Mouse (Mus musculus): Measurements from ENCODE around the gene Zgrf1. TPM values are rescaled to one million over a fixed set of nuclear protein-coding genes. Genes with fewer than 3 reads are reported as not detected.

Gene Zgrf1
- total RNA-seq (2014; rRNA removed) (2.0 and 3.3 TPM in 2 replicates), polyA plus RNA-seq (2015; fragmentation: Nextera tagmentation; extraction: Ambion mirVana) (1.3 and 1.9 TPM in 2 replicates)

- Histone ChIP-seq H3K4me2 (ENCODE audit: low read depth, low read length, poor library complexity, severe bottlenecking) (peak within 1 kb of the TSS; percentile 86), H3K27ac (ENCODE audit: low read depth, low read length) (peak within 1 kb of the TSS; percentile 93), H3K9me3 (ENCODE audit: low read length) (no peaks in the 10 kb centered on the region), H3K4me3 (ENCODE audit: low read depth, low read length) (peak within 1 kb of the TSS; percentile 70), H3K36me3 (ENCODE audit: insufficient read depth, low read length) (no peaks in the 10 kb centered on the region), H3K4me1 (ENCODE audit: insufficient read depth, low read length) (no peaks in the 10 kb centered on the region), H3K9ac (replicated peaks; ENCODE audit: low read length, poor library complexity, severe bottlenecking) (peak within 1 kb of the TSS; percentile 64), H3K27me3 (ENCODE audit: insufficient read depth, low read length) (no peaks in the 10 kb centered on the region)
- TF ChIP-seq CTCF (IDR thresholded peaks at IDR 0.05): no peak
- WGBS: 1% methylated on average over 61 of the region's 73 CpGs
- DNase-seq (ENCODE audit: low spot score) (peak; percentile 99), ATAC-seq (ENCODE audit: low FRiP score) (peak; percentile 99)
Measured at GRCm38 (mm10) chr3:127552973-127553719, at the start of gene Zgrf1, which contains the start of gene Larp7. Zgrf1 (plus strand) TSS chr3:127553489. Larp7 (minus strand) TSS chr3:127553349.

GRCm38 (mm10) chr3:127507878-127508783 is 45.2 kb upstream of the Zgrf1 start:
- H3K9me3 ChIP-seq (ENCODE audit: low read length): no peaks in the 10 kb centered on the region
- 71% methylated on average over 15 of the region's 15 CpGs for WGBS
- H3K4me3 ChIP-seq (ENCODE audit: low read depth, low read length): no peak overlapping the region
- H3K9ac ChIP-seq (replicated peaks; ENCODE audit: low read length, poor library complexity, severe bottlenecking): no peak overlapping the region
- H3K27me3 ChIP-seq (ENCODE audit: insufficient read depth, low read length): no peaks in the 10 kb centered on the region
- DNase-seq (ENCODE audit: low spot score) (no peak), ATAC-seq (ENCODE audit: low FRiP score) (no peak)
- H3K36me3 ChIP-seq (ENCODE audit: insufficient read depth, low read length): no peaks in the 10 kb centered on the region
- no peaks in the 10 kb centered on the region for H3K4me1 ChIP-seq (ENCODE audit: insufficient read depth, low read length)
- no peak overlapping the region for H3K4me2 ChIP-seq (ENCODE audit: low read depth, low read length, poor library complexity, severe bottlenecking)
- no peak for TF ChIP-seq CTCF (IDR thresholded peaks at IDR 0.05)
- H3K27ac ChIP-seq (ENCODE audit: low read depth, low read length): no peak overlapping the region

DNA sequence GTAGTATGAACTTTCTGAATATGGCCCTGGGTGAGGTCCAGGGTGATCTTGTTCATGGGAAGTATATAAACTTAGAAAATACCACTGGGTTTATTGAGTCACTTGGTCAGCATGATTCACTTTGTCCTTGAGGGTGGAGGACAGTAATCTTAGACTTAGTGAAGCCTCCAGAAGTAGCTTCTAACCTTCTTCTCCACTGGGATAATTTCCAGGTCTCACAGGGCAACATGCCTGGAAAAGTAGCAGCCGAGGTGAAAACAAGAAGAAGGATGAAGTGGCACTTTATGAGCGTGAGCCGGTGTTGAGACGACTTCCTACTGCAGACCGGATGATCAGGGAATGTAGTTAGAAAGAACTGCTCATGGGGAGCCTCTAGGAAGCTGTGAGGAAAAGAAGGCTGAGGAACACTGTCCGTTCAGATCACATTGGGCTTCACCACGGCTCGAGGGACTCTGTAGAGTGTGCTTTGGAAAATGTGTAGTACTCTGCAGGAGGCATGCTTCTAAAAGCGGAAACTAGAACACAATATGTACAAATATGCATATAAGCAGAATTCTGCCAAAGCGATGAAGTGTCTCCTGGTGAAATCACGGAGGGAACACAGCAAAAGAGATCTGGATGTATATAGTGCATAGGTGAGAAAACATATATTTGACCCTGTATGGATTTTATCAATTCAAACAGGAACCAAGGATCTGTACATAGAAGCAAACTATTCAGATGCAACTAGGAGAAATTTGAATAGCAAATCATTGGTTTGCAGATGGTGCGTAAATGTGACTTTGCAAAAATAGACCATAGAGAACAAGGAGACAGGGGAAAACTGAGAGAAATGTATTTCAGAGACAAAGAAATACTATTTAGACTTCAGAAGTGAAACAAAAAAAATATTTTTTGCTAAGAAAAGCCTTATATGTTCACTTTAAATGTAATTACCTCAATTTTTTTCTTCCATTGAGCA is 41.2 kb upstream of the Zgrf1 start:
- Histone ChIP-seq H3K27ac (ENCODE audit: low read depth, low read length) (no peak overlapping the region), H3K9me3 (ENCODE audit: low read length) (no peaks in the 10 kb centered on the region), H3K4me1 (ENCODE audit: insufficient read depth, low read length) (no peaks in the 10 kb centered on the region), H3K36me3 (ENCODE audit: insufficient read depth, low read length) (no peaks in the 10 kb centered on the region), H3K9ac (replicated peaks; ENCODE audit: low read length, poor library complexity, severe bottlenecking) (no peak overlapping the region), H3K4me3 (ENCODE audit: low read depth, low read length) (no peak overlapping the region), H3K4me2 (ENCODE audit: low read depth, low read length, poor library complexity, severe bottlenecking) (no peak overlapping the region), H3K27me3 (ENCODE audit: insufficient read depth, low read length) (no peaks in the 10 kb centered on the region)
- no peak for DNase-seq (ENCODE audit: low spot score)
- ATAC-seq (ENCODE audit: low FRiP score): no peak
- TF ChIP-seq CTCF (IDR thresholded peaks at IDR 0.05): no peak
- WGBS: 82% methylated on average over 12 of the region's 12 CpGs

GRCm38 (mm10) chr3:127512794-127513335 is 40.4 kb upstream of the Zgrf1 start:
- no peak for ATAC-seq (ENCODE audit: low FRiP score)
- no peaks in the 10 kb centered on the region for H3K27me3 ChIP-seq (ENCODE audit: insufficient read depth, low read length)
- no peaks in the 10 kb centered on the region for H3K9me3 ChIP-seq (ENCODE audit: low read length)
- H3K4me2 ChIP-seq (ENCODE audit: low read depth, low read length, poor library complexity, severe bottlenecking): no peak overlapping the region
- 72% methylated on average over 15 of the region's 15 CpGs for WGBS
- no peak for DNase-seq (ENCODE audit: low spot score)
- H3K4me3 ChIP-seq (ENCODE audit: low read depth, low read length): no peak overlapping the region
- H3K36me3 ChIP-seq (ENCODE audit: insufficient read depth, low read length): no peaks in the 10 kb centered on the region
- H3K9ac ChIP-seq (replicated peaks; ENCODE audit: low read length, poor library complexity, severe bottlenecking): no peak overlapping the region
- no peak overlapping the region for H3K27ac ChIP-seq (ENCODE audit: low read depth, low read length)
- TF ChIP-seq CTCF (IDR thresholded peaks at IDR 0.05): no peak
- no peaks in the 10 kb centered on the region for H3K4me1 ChIP-seq (ENCODE audit: insufficient read depth, low read length)

- Histone ChIP-seq H3K9me3 (ENCODE audit: low read length) (no peaks in the 10 kb centered on the region), H3K27ac (ENCODE audit: low read depth, low read length) (no peak overlapping the region), H3K27me3 (ENCODE audit: insufficient read depth, low read length) (no peaks in the 10 kb centered on the region), H3K4me1 (ENCODE audit: insufficient read depth, low read length) (no peaks in the 10 kb centered on the region), H3K36me3 (ENCODE audit: insufficient read depth, low read length) (no peaks in the 10 kb centered on the region), H3K4me2 (ENCODE audit: low read depth, low read length, poor library complexity, severe bottlenecking) (no peak overlapping the region), H3K9ac (replicated peaks; ENCODE audit: low read length, poor library complexity, severe bottlenecking) (no peak overlapping the region), H3K4me3 (ENCODE audit: low read depth, low read length) (no peak overlapping the region)
- no peak for TF ChIP-seq CTCF (IDR thresholded peaks at IDR 0.05)
- no peak for DNase-seq (ENCODE audit: low spot score)
- no peak for ATAC-seq (ENCODE audit: low FRiP score)
- WGBS: 77% methylated on average over 2 of the region's 2 CpGs
Measured at GRCm38 (mm10) chr3:127513699-127514098, 39.6 kb upstream of the Zgrf1 start.
